Mouse (Mus musculus): Measurements from ENCODE around the gene Wdr70. TPM values are rescaled to one million over a fixed set of nuclear protein-coding genes. Genes with fewer than 3 reads are reported as not detected.

Wdr70 gene
- polyA plus RNA-seq, 1 experiment from 2014 or later, result 48.0 TPM

- DNase-seq (ENCODE audit: low spot score) (no peak), ATAC-seq (replicated peaks; ENCODE audit: low FRiP score, low TSS enrichment, low read depth) (no peak)
- no peak overlapping the region for H3K9ac ChIP-seq (ENCODE audit: low read length)
- H3K4me1 ChIP-seq (replicated peaks; ENCODE audit: control insufficient read depth, insufficient read depth, low read length), result peaks cover 9% of the 10 kb centered on the region
- no peaks in the 10 kb centered on the region for H3K27me3 ChIP-seq (replicated peaks; ENCODE audit: control insufficient read depth, insufficient read depth, low read length)
- H3K4me2 ChIP-seq (ENCODE audit: low read length), result no peak overlapping the region
- WGBS, result 78% methylated on average over 7 of the region's 7 CpGs
- no peaks in the 10 kb centered on the region for H3K36me3 ChIP-seq (ENCODE audit: control insufficient read depth, insufficient read depth, low read length)
- H3K4me3 ChIP-seq (ENCODE audit: low read depth, low read length), result no peak overlapping the region
- no peaks in the 10 kb centered on the region for H3K9me3 ChIP-seq (ENCODE audit: control insufficient read depth, low read length)
- no peak overlapping the region for H3K27ac ChIP-seq (ENCODE audit: low read depth)
These were observed 163.3 kb downstream of the Wdr70 start for GRCm38 (mm10) chr15:7935571-7936165.

- no peak overlapping the region for H3K4me3 ChIP-seq (ENCODE audit: low read depth, low read length)
- peaks cover 9% of the 10 kb centered on the region for H3K4me1 ChIP-seq (replicated peaks; ENCODE audit: control insufficient read depth, insufficient read depth, low read length)
- H3K27ac ChIP-seq (ENCODE audit: low read depth), result no peak overlapping the region
- no peaks in the 10 kb centered on the region for H3K9me3 ChIP-seq (ENCODE audit: control insufficient read depth, low read length)
- WGBS, result 36% methylated on average over 4 of the region's 4 CpGs
- no peaks in the 10 kb centered on the region for H3K27me3 ChIP-seq (replicated peaks; ENCODE audit: control insufficient read depth, insufficient read depth, low read length)
- H3K9ac ChIP-seq (ENCODE audit: low read length), result no peak overlapping the region
- H3K4me2 ChIP-seq (ENCODE audit: low read length), result no peak overlapping the region
- DNase-seq (ENCODE audit: low spot score), result no peak
- no peak for ATAC-seq (replicated peaks; ENCODE audit: low FRiP score, low TSS enrichment, low read depth)
- no peaks in the 10 kb centered on the region for H3K36me3 ChIP-seq (ENCODE audit: control insufficient read depth, insufficient read depth, low read length)
These were observed 164.4 kb downstream of the Wdr70 start for GRCm38 (mm10) chr15:7934580-7934979.

GRCm38 (mm10) chr15:7934105-7934504 is 164.9 kb downstream of the Wdr70 start:
- H3K9me3 ChIP-seq (ENCODE audit: control insufficient read depth, low read length), result no peaks in the 10 kb centered on the region
- H3K27ac ChIP-seq (ENCODE audit: low read depth), result no peak overlapping the region
- H3K4me3 ChIP-seq (ENCODE audit: low read depth, low read length), result no peak overlapping the region
- no peaks in the 10 kb centered on the region for H3K27me3 ChIP-seq (replicated peaks; ENCODE audit: control insufficient read depth, insufficient read depth, low read length)
- WGBS, result 51% methylated on average over 16 of the region's 16 CpGs
- ATAC-seq (replicated peaks; ENCODE audit: low FRiP score, low TSS enrichment, low read depth), result no peak
- DNase-seq (ENCODE audit: low spot score), result no peak
- no peak overlapping the region for H3K9ac ChIP-seq (ENCODE audit: low read length)
- H3K4me2 ChIP-seq (ENCODE audit: low read length), result no peak overlapping the region
- peaks cover 9% of the 10 kb centered on the region for H3K4me1 ChIP-seq (replicated peaks; ENCODE audit: control insufficient read depth, insufficient read depth, low read length)
- no peaks in the 10 kb centered on the region for H3K36me3 ChIP-seq (ENCODE audit: control insufficient read depth, insufficient read depth, low read length)

GRCm38 (mm10) chr15:7931605-7932008 is 167.4 kb downstream of the Wdr70 start:
- DNase-seq (ENCODE audit: low spot score), result peak; percentile 58
- Histone ChIP-seq H3K4me2 (ENCODE audit: low read length) (no peak overlapping the region), H3K27me3 (replicated peaks; ENCODE audit: control insufficient read depth, insufficient read depth, low read length) (no peaks in the 10 kb centered on the region), H3K9me3 (ENCODE audit: control insufficient read depth, low read length) (no peaks in the 10 kb centered on the region), H3K9ac (ENCODE audit: low read length) (no peak overlapping the region), H3K36me3 (ENCODE audit: control insufficient read depth, insufficient read depth, low read length) (no peaks in the 10 kb centered on the region), H3K4me1 (replicated peaks; ENCODE audit: control insufficient read depth, insufficient read depth, low read length) (peaks cover 9% of the 10 kb centered on the region), H3K4me3 (ENCODE audit: low read depth, low read length) (no peak overlapping the region), H3K27ac (ENCODE audit: low read depth) (peak overlapping the region; percentile 34)
- peak; percentile 58; the same call in 1 of the 2 replicates for ATAC-seq (replicated peaks; ENCODE audit: low FRiP score, low TSS enrichment, low read depth)
- WGBS, result 52% methylated on average over 8 of the region's 8 CpGs

- 90% methylated on average over 4 of the region's 4 CpGs for WGBS
These were observed 173.6 kb downstream of the Wdr70 start for GRCm38 (mm10) chr15:7925382-7925781.

GRCm38 (mm10) chr15:7923281-7923680 is 175.7 kb downstream of the Wdr70 start:
- Histone ChIP-seq H3K4me2 (ENCODE audit: low read length) (no peak overlapping the region), H3K4me3 (ENCODE audit: low read depth, low read length) (no peak overlapping the region), H3K27ac (ENCODE audit: low read depth) (no peak overlapping the region), H3K36me3 (ENCODE audit: control insufficient read depth, insufficient read depth, low read length) (no peaks in the 10 kb centered on the region), H3K9me3 (ENCODE audit: control insufficient read depth, low read length) (no peaks in the 10 kb centered on the region), H3K4me1 (replicated peaks; ENCODE audit: control insufficient read depth, insufficient read depth, low read length) (no peaks in the 10 kb centered on the region), H3K9ac (ENCODE audit: low read length) (no peak overlapping the region), H3K27me3 (replicated peaks; ENCODE audit: control insufficient read depth, insufficient read depth, low read length) (no peaks in the 10 kb centered on the region)
- DNase-seq (ENCODE audit: low spot score) (no peak), ATAC-seq (replicated peaks; ENCODE audit: low FRiP score, low TSS enrichment, low read depth) (no peak)
- 92% methylated on average over 4 of the region's 4 CpGs for WGBS

More at GRCm38 (mm10) chr15:7925382-7925781, 173.6 kb downstream of the Wdr70 start:
- Histone ChIP-seq H3K4me1 (replicated peaks; ENCODE audit: control insufficient read depth, insufficient read depth, low read length) (no peaks in the 10 kb centered on the region), H3K27ac (ENCODE audit: low read depth) (no peak overlapping the region), H3K9ac (ENCODE audit: low read length) (no peak overlapping the region), H3K4me3 (ENCODE audit: low read depth, low read length) (no peak overlapping the region), H3K27me3 (replicated peaks; ENCODE audit: control insufficient read depth, insufficient read depth, low read length) (no peaks in the 10 kb centered on the region), H3K4me2 (ENCODE audit: low read length) (no peak overlapping the region), H3K9me3 (ENCODE audit: control insufficient read depth, low read length) (no peaks in the 10 kb centered on the region), H3K36me3 (ENCODE audit: control insufficient read depth, insufficient read depth, low read length) (no peaks in the 10 kb centered on the region)
- no peak for ATAC-seq (replicated peaks; ENCODE audit: low FRiP score, low TSS enrichment, low read depth)
- no peak for DNase-seq (ENCODE audit: low spot score)

- Histone ChIP-seq H3K36me3 (ENCODE audit: control insufficient read depth, insufficient read depth, low read length) (no peaks in the 10 kb centered on the region), H3K4me2 (ENCODE audit: low read length) (no peak overlapping the region), H3K4me1 (replicated peaks; ENCODE audit: control insufficient read depth, insufficient read depth, low read length) (no peaks in the 10 kb centered on the region), H3K9me3 (ENCODE audit: control insufficient read depth, low read length) (no peaks in the 10 kb centered on the region), H3K4me3 (ENCODE audit: low read depth, low read length) (no peak overlapping the region), H3K27me3 (replicated peaks; ENCODE audit: control insufficient read depth, insufficient read depth, low read length) (no peaks in the 10 kb centered on the region), H3K9ac (ENCODE audit: low read length) (no peak overlapping the region), H3K27ac (ENCODE audit: low read depth) (no peak overlapping the region)
- 93% methylated on average over 14 of the region's 14 CpGs for WGBS
- ATAC-seq (replicated peaks; ENCODE audit: low FRiP score, low TSS enrichment, low read depth) (no peak), DNase-seq (ENCODE audit: low spot score) (no peak)
These were observed 176.5 kb downstream of the Wdr70 start for GRCm38 (mm10) chr15:7922291-7923037.

GRCm38 (mm10) chr15:7921124-7921523 is 177.9 kb downstream of the Wdr70 start:
- Histone ChIP-seq H3K36me3 (ENCODE audit: control insufficient read depth, insufficient read depth, low read length) (no peaks in the 10 kb centered on the region), H3K4me1 (replicated peaks; ENCODE audit: control insufficient read depth, insufficient read depth, low read length) (no peaks in the 10 kb centered on the region), H3K27me3 (replicated peaks; ENCODE audit: control insufficient read depth, insufficient read depth, low read length) (no peaks in the 10 kb centered on the region), H3K9me3 (ENCODE audit: control insufficient read depth, low read length) (no peaks in the 10 kb centered on the region), H3K4me2 (ENCODE audit: low read length) (no peak overlapping the region), H3K9ac (ENCODE audit: low read length) (no peak overlapping the region), H3K4me3 (ENCODE audit: low read depth, low read length) (no peak overlapping the region), H3K27ac (ENCODE audit: low read depth) (no peak overlapping the region)
- WGBS, result 94% methylated on average over 6 of the region's 6 CpGs
- DNase-seq (ENCODE audit: low spot score), result no peak
- ATAC-seq (replicated peaks; ENCODE audit: low FRiP score, low TSS enrichment, low read depth), result no peak

Measured in intestine, embryonic 14.5 days (tissue).